Mouse (Mus musculus) CH12.LX (cell line): Measurements from ENCODE around the gene Fgfrl1.

Experiments used
- CHD2 ChIP-seq: IDR thresholded peaks from 2 replicates; pipeline ENCODE4 v1.6.1; 2011; ENCODE audit warnings: low read length, improper control_type of control experiment
- CTCF ChIP-seq, 2 experiments: IDR thresholded peaks in 1 of 2; conservative IDR thresholded peaks in 1 of 2; 2 replicates each; pipeline ENCODE4 v1.5.1; 2011 to 2012; ENCODE audit warnings: low read depth in 2 of 2, low read length in 2 of 2, improper control_type of control experiment in 1 of 2, inconsistent platforms in 1 of 2, mild to moderate bottlenecking in 1 of 2, moderate library complexity in 1 of 2
- HCFC1 ChIP-seq: IDR thresholded peaks from 2 replicates; pipeline ENCODE4 v1.6.1; 2012; ENCODE audit warnings: low read depth, mild to moderate bottlenecking, inconsistent platforms, low read length, improper control_type of control experiment
- IRF4 ChIP-seq: IDR thresholded peaks from 2 replicates; pipeline ENCODE4 v1.6.1; 2014; ENCODE audit warnings: low read depth, mild to moderate bottlenecking, inconsistent platforms, low read length, improper control_type of control experiment
- KAT2A ChIP-seq: IDR thresholded peaks from 2 replicates; pipeline ENCODE4 v1.6.1; 2012; ENCODE audit warnings: low read length, improper control_type of control experiment, inconsistent platforms; ENCODE audit not compliant: insufficient replicate concordance
- MYC ChIP-seq: IDR thresholded peaks from 2 replicates; pipeline ENCODE4 v1.6.1; 2011; ENCODE audit warnings: low read depth, mild to moderate bottlenecking, improper control_type of control experiment, low read length
- POLR2A ChIP-seq: IDR thresholded peaks from 2 replicates; pipeline ENCODE4 v1.6.1; 2011; ENCODE audit warnings: low read depth, mild to moderate bottlenecking, improper control_type of control experiment, low read length
- SIN3A ChIP-seq: IDR thresholded peaks from 2 replicates; pipeline ENCODE4 v1.6.1; 2012; ENCODE audit warnings: low read length, improper control_type of control experiment, inconsistent platforms
- TBP ChIP-seq: conservative IDR thresholded peaks from 2 replicates; pipeline ENCODE4 v1.6.1; 2011; ENCODE audit warnings: low read depth, low read length, improper control_type of control experiment
- TCF12 ChIP-seq: IDR thresholded peaks from 2 replicates; pipeline ENCODE4 v1.6.1; 2014; ENCODE audit warnings: low read depth, mild to moderate bottlenecking, inconsistent platforms, low read length, improper control_type of control experiment
- USF2 ChIP-seq: conservative IDR thresholded peaks from 2 replicates; pipeline ENCODE4 v1.6.1; 2011; ENCODE audit warnings: low read depth, low read length, improper control_type of control experiment
- ZC3H11A ChIP-seq: IDR thresholded peaks from 2 replicates; pipeline ENCODE4 v1.6.1; 2012; ENCODE audit warnings: low read depth, mild to moderate bottlenecking, inconsistent platforms, low read length, improper control_type of control experiment

DNA sequence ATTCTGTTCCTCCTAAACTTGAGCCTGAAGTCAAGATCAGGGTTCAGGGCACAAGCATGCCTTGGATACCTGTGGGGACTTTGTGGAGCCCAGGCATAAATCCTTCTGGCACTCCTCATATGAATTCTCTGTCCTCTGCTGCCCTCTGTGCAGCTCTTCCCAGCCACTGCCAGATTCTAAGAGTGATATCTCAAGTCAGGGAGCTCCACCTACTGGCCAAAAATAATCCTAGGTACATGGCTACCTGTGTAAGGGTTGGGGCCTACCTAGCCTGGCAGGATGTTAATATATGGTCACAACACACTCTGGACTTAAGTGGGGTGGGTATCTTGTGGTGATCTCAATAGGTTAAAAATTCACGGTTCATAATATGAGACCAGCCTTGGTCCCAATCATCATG is 40.4 kb upstream of the Fgfrl1 start:
- TF ChIP-seq KAT2A, result no peak
- no peak for TF ChIP-seq POLR2A
- peak; percentile 11 to 93; a peak in 2 of 4 replicates for TF ChIP-seq CTCF (conservative IDR thresholded peaks at IDR 0.05 in 1 of 2, IDR thresholded peaks at IDR 0.05 in 1 of 2; ENCODE audit: low read depth in 2 of 2, low read length in 2 of 2)
- TF ChIP-seq IRF4, result no peak
- TF ChIP-seq TBP, result no peak
- no peak for TF ChIP-seq HCFC1
- no peak for TF ChIP-seq MYC
- TF ChIP-seq TCF12, result no peak
- TF ChIP-seq ZC3H11A, result no peak
- no peak for TF ChIP-seq SIN3A
- TF ChIP-seq CHD2, result no peak
- TF ChIP-seq USF2, result no peak
